Mouse (Mus musculus) embryo, embryonic 10.5 days (tissue): ENCODE measurements at regions not wholly inside any gene's neighbourhood (a gene's known extent, or its start where the extent isn't known, plus 50 kb on each side); places are given as distances from the start of the nearest gene placed in this dataset.

Experiments used
- DNase-seq: peaks from one replicate; pipeline ENCODE4 v3.0.0-alpha.2; 2015; ENCODE audit warnings: low spot score

GRCm38 (mm10) chr1:151263372-151263771 lies 53.4 kb downstream of the Gm47996 start:
- DNase-seq: no peak

DNA sequence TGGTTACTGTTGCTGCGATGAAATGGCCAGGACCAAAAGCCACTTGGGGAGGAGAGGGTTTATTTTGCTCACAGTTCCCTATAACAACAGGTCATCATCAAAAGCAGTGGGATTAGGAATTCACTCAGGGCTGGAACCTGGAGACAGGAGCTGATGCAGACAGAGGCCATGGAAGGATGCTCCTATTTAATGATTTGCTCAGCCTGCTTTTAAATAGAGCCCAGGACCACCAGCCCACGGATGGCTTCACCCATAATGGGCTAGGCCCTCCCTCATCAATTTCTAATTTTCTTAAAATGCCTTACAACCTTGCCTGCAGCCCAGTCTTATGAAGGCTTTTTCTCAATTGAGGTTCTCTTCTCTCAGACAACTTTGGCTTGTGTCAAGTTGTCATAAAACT lies 53.9 kb downstream of the Gm47996 start:
- DNase-seq: no peak

GRCm38 (mm10) chr1:151264789-151265188 lies 54.9 kb downstream of the Gm47996 start:
- no peak for DNase-seq

DNA sequence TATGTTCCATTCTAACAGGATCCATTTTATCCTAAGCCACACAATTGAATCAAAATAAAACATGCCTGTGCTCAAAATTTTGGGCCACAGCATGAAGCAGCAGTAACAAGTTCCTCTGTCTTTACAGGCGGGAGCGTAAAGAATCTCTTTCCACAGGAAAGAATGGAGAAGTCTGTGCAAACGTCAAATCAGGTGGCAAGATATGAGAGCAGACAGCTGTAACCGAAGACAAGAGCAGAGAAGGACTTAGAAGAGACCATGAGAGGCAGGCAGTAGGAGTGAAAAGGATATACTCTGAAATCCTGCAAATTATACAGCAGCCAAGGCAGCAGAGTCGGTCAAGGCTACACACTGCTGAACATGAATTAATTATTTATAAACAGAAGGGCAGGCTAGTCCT lies 55.7 kb downstream of the Gm47996 start:
- DNase-seq: no peak

DNA sequence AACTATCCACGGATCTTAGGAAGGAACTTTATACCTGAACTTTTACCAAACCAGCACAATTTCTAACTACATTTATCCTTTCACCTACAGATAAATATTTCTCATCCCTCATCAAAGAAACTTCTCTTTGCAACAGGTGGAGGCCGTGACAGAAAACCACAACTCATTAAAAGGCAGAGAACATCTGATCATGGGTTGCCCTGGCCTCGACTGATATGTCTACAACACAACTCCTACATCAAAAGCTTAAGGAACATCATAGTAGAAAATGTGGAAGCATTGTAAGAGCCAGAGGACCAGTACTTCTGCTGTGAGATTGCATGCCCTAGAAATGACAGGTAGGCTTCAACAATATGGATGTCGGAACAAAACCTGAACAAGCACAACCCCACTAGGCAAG lies 56.8 kb downstream of the Gm47996 start:
- no peak for DNase-seq

GRCm38 (mm10) chr1:151270691-151271090 lies 60.8 kb downstream of the Gm47996 start:
- DNase-seq: no peak

DNA sequence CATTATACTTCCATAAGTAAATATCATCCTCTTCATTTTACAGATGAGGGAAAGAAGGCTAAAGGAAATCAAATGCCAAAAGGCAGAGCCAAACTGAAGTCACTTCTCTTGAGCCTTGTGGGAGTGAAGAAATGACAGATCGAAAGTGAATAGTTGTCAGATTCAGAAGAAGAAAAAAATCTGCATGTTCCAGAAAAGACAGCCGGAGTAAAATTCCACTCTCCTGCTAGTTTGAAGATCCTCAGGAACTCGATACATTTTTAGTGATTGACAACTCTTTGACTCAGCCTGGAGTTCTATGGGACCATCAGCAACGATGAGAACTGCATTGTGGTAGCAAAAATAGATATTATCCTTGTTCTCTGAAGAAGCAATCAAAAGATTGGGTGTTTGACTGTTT lies 64.4 kb downstream of the Gm47996 start:
- DNase-seq: no peak

GRCm38 (mm10) chr1:151275581-151275980 lies 65.7 kb downstream of the Gm47996 start:
- DNase-seq: no peak

DNA sequence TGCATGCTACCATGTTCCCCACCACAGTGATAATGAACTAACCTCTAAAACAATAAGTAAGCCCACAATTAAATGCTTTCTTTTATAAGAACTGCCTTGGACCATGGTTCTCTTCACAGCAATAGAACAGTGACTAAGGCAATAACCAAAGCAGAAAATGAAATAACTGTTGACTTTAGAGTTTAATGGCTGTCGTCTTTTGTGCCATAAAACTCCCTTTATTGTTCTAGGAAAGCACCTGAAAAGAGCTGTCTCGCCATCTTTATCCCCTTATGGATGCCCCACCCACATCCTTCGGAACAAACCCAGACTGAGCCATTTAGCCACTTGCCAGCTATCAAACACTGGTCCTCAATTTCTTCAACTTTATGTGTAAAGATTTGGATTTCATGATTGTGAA lies 64.3 kb upstream of the Ivns1abp start:
- no peak for DNase-seq

DNA sequence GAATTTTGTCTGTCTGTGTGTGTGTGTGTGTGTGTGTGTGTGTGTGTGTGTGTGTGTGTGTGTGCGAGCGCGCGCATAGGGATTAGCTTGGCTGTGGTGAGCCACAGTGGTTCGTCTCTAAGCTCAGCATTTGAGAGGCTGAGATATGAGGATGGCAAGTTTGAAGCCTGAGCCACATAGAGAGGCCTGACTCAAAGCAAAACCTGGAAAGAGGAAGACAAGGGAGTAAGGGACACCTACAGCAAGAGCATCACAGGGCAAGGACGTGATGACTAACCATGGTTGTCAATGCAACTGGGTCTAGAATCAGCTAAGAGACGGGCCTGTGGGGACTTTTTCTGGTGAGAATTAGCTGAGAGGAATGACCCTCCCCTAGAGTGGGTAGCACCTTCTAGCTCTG lies 59.2 kb upstream of the Ivns1abp start:
- no peak for DNase-seq

DNA sequence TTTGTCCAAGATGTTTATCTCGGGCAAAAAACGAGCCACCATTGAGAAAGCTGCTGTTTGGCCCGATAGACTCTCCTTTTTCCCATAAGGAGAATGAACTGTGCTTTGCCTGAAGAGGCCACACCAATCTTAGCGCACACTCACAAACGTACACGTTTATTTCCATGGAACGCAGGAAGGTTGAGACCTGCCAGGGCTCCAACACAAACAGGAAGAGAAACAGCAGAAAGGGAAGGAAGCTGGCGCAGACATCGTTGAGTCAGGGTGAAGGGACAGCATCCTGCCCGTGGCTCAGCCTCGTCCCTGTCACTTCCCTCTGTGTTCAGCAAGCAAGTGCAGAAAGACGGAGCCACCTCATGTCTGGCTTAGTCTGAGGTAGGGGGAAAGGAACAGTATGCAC lies 56.8 kb upstream of the Ivns1abp start:
- DNase-seq: peak; percentile 14

DNA sequence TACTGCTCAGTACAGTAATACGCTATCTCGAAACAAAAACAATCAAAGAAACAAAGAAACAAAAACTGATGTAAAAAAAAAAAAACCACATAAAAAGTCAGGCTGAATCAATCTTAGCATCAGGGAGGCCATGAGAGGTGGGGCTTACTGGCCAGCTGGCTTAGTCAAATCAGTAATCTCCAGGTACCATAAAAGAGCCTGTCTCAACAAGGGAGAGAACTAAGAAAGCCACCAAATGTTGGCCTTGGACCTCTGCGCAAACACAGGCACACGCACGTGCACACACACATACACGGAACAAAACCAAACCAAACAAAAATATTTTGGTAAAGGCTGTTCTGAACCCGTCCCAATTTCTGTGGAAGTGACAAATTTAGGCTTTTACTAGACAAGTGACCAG lies 55.2 kb upstream of the Ivns1abp start:
- DNase-seq: no peak

- DNase-seq: no peak
Measured at GRCm38 (mm10) chr1:151289493-151290258, 54.6 kb upstream of the Ivns1abp start.

GRCm38 (mm10) chr1:151293311-151294050 lies 50.8 kb upstream of the Ivns1abp start:
- no peak for DNase-seq
